Mouse (Mus musculus): ENCODE results near the gene Pgm5. TPM values are rescaled to one million over a fixed set of nuclear protein-coding genes. Genes with fewer than 3 reads are reported as not detected.
"Not testable (repeated sequence)": the region's sequence is repeated elsewhere in the genome, so short reads cannot be mapped to it uniquely, and the experiment has no call there.

Pgm5 gene
- total RNA-seq, 2 experiments from 2014 or later, result 3.5 to 4.1 TPM

DNA sequence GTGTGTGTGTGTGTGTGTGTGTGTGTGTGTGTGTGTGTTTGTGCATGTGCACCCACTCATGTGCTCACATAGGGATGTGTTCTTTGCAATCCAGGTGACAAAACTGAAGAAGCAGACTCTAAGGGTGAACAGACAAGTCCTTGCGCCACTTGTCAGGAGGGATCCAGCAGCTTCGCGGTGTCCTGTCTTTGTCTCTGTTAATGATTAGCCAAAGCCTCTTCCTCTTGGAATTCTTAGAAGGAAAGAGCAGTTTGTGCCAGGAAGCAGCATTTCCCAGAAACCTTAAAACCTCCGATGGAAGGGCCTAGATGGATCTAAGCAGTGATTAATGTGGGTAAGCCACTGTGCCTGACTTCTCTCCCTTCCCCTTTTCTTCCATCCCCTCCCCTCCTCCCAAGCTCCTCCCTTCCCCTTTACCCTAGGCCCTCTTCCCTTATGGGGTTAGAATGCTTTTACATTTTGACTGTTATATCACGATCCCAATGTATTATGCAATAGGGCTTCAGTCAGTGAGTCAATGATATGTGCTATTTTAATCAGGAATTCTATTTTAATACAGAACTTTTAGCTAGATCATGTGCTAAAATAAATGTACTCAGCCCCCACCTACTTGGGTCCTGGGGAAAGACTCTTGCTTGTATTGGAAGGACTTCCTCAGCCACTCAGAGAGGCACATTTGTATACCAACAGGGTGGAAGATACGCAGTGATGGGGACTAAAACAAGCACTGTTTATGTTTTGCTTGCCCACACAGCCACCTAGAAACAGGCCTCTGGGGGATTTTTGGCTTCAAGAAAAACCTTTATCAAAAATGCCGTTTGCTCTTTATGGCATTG, 154.4 kb downstream of the Pgm5 start:
- no peak for DNase-seq (ENCODE audit: low spot score in 2 of 2)

- DNase-seq (ENCODE audit: low spot score in 2 of 2), result peak in 1 of 2 experiments; percentile 54
These were observed 156.3 kb downstream of the Pgm5 start for GRCm38 (mm10) chr19:24705395-24705794.

DNA sequence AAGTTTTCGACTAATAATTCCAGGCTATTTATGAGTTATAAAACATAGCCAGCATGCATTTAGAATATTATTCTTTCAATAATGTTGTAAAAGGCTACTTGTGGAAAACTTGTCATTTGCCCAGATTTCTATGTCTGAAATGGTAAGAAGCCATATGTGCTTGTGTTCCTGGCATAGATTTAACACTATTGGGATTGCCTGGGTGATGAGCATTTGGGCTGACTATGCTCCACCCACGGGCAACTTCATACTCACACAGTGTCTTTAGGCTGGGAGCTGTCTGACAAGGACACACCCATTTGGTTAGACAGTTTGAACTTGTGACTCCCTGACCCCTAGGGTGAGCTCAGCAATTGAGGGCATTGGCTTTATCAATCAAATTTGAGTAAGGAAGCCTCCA, 157.3 kb downstream of the Pgm5 start:
- peak; percentile 26 to 78 for DNase-seq (ENCODE audit: low spot score in 2 of 2)

GRCm38 (mm10) chr19:24703680-24704079, 158.0 kb downstream of the Pgm5 start:
- no peak for DNase-seq (ENCODE audit: low spot score in 2 of 2)

DNA sequence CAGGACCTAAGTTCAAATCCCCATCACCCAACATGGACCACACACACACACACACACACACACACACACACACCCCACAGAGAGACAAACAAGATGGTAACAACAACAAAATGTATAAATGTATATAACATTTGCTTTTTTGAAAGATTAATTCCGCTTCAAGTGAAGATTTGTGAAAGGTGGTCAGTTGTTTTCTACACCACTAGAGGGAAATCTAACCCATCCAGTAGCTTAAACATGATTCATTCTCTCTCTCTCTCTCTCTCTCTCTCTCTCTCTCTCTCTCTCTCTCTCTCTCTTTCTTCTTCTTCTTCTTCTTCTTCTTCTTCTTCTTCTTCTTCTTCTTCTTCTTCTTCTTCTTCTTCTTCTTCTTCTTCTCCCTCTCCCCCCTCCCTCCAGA, 158.5 kb downstream of the Pgm5 start:
- DNase-seq (ENCODE audit: low spot score in 2 of 2), result not testable (repeated sequence)

DNA sequence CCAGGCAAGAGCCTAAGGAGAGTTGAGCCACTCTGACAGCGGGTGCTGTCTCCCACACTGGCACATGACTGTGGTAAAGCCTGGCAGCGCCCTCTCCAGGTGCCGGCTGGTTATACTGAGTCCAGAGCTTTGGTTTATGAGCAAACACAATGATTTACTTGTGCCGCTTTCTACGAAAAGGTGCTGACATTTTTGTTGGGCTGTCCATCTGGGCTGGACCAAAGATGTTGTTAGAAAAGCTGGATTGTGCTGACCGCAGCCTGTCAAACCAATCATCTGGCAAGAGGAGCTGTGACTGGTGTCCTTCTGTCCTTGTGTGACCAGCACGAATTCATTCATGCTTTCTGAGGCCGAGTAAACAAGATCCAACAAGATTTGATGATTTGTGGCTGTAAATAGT, 159.9 kb downstream of the Pgm5 start:
- DNase-seq (ENCODE audit: low spot score in 2 of 2), result no peak

DNA sequence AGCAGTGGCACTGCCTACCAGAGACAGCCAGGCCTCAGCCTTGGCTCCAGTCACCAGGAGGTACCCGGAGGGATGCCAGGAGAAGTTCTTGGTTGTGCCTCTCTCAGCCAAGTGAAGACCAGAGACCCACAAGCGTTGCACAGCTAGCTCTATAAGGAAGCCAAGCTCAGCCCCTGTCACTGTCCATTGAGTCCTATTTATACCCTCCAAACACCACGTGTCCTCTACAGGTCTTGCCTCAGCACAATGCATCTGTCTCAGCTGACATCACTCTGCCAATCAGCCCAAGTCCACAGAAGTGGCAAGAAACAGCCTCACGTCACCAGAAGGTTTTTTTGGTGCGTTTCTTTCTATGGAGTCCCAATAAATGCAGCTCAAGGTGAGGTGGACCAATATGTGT, 161.0 kb downstream of the Pgm5 start:
- DNase-seq (ENCODE audit: low spot score in 2 of 2), result no peak

DNA sequence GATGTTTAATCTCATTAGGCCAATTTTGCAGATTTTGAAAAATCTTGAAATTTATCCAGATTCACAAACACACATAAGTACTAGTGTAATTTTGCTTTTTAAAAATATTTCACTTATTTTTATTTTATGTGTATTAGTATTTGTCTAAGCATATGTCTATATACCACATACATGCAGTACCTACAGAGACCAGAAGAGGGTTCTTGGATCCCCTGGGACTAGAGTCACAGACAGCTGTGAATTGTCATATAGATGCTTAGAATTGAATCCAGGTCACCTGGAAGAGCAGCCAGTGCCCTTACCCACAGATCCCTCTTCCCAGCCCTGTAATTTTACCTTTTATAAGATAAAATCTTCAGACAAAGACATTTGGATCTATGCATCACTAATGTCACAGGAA, 161.7 kb downstream of the Pgm5 start:
- DNase-seq (ENCODE audit: low spot score in 2 of 2), result no peak

DNA sequence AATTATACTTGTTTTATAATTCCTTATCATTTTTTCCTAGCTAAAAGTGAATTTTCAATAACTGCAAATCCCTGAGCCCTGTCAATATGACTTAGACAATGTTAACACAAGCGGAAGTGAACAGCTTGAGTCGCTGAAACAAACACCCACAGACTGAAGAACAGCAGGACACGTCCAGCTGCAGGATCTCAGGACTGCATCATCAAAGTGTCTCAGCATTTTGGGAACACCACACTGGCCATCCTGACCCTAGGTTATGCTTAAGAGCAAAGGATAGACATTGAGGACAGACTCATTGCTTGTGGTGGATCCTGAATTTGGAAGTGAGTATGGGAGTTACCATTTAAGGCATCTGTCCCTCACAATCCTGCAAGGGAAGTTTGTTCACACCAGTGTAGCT, 162.5 kb downstream of the Pgm5 start:
- DNase-seq (ENCODE audit: low spot score in 2 of 2), result peak in 1 of 2 experiments; percentile 46

DNA sequence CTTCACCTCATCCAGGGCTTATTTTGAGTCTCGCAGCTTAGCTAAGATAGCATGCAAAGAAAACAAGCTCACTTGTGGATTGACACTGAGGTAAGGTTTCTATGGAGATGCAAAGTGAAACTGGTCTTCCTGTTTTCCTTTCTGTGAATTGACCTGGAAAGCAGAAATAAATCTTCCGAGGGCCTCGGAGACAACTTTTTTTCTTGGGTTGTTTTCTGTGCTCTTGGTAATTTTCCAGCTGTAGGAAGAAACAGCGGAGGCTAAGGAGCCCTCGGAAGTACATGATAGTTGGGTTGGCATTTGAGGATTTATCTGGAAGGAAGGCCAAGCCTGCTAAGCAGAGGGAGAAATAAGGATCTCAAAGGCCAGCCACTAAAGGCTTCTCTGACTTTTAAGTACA, 163.0 kb downstream of the Pgm5 start:
- no peak for DNase-seq (ENCODE audit: low spot score in 2 of 2)

GRCm38 (mm10) chr19:24697946-24698345, 163.7 kb downstream of the Pgm5 start:
- DNase-seq (ENCODE audit: low spot score in 2 of 2), result no peak

DNA sequence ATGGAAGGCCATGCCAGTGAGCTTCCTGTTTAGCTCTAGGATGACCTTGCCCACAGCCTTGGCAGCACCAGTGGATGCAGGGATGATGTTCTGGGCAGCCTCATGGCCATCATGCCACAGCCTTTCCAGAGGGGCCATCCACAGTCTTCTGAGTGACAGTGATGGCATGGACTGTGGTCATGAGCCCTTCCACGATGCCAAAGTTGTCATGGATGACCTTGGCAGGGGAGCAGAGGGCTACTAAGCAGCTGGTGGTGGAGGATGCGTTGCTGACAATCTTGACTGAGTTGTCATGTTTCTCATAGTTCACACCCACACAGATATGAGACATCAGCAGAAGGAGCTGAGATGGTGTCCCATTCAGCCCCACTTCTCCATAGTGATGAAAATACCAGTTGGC, 169.0 kb downstream of the Pgm5 start:
- no peak for DNase-seq (ENCODE audit: low spot score in 2 of 2)

DNA sequence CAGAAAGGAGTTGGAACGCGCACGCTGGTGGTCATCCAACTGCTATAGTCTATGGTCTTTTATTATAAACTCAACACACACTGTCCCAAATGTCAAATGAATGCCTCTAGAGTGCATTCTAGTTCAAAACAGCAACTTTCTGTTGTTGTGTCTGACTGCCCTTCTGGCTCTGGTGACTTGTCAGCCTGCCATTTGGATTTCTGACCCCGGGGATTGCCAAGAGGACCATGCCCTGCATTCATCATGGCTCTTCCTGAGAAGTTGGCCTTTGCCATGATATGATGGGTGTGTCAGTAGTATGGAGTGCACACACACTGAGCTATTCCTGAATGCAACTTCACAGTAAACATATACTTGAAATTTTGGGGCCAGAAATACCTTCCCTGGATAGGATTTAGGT, 172.1 kb downstream of the Pgm5 start:
- DNase-seq (ENCODE audit: low spot score in 2 of 2), result no peak

DNA sequence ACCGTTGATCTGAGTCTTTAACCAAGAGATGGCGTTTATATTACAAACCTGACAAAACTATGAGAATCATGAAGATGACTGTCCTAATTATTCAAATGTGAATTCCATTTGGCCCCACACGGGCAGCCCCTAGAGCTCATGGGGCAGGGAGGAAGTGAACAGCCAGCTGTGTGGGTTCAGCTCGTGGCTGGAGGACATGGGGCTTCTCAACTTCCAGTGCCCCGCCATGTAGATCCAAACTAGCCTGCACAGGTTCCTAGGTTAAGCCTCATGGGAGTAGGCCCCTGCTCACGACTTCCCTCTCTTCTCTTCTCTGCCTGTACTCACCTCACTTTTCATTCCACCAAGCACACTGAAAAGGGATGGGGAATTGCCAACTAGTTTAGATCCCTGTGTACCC, 173.3 kb downstream of the Pgm5 start:
- DNase-seq (ENCODE audit: low spot score in 2 of 2), result no peak

DNA sequence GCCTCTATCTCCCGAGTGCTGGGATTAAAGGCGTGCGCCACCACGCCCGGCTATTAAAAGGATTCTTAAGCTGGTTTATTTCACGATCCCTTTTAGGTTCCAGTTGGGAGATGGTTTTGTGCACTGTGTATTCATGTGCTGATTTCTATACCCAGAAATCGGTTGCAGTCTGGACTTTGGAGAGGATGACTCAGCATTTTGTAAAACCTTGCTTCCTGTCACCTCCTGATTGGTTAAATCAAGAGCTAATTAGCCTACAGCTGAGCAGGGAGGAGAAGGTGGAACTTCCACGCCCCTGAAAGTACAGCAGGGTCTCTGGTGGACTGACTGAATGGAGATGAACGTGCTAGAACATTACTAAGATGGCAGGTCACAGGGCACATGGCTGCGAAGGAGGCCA, 175.2 kb downstream of the Pgm5 start:
- DNase-seq (ENCODE audit: low spot score in 2 of 2), result no peak

GRCm38 (mm10) chr19:24683016-24683720, 178.5 kb downstream of the Pgm5 start:
- DNase-seq (ENCODE audit: low spot score in 2 of 2), result no peak

- peak in 1 of 2 experiments; percentile 40 for DNase-seq (ENCODE audit: low spot score in 2 of 2)
These were observed 184.2 kb downstream of the Pgm5 start for GRCm38 (mm10) chr19:24677242-24677984.

DNA sequence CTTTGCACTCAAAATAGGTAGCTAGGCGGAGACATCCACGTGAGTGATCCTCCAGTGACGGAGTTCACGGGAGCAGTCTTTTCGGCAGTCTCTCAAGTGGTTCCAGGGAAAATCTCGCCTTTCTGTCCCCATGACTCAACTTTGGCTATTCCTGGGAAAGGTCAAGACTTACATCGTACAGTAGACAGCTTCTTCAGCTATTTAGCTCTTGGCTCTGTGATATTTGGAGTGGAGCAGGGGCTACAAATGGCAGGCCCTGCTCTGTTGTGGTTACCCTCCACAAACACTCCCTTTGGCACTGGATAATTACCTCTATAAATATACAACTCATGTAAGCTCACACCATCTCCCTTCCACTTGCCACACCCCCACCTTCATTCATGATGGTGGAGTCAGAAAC, 185.2 kb downstream of the Pgm5 start:
- no peak for DNase-seq (ENCODE audit: low spot score in 2 of 2)

DNA sequence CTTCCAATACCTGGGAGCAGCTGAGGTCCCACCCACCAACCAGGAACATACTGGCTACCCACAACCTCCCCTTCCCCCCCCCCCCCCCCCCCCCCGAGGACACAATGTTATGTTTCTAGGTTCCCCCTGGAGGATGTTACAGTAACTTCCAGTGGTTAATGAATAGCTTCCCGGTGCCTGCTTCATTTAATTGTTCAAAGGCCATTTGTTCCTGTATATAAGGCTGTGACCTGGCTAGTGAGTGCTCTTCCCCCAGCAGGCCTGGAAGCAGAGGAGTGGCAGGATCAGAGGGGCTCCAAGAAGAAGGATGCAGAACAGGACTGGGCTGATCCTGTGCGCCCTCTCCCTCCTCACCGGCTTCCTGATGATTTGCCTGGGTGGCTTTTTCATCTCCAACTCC, 187.9 kb downstream of the Pgm5 start, which contains the start of gene Tmem252:
TSS of gene Tmem252 (plus strand) at position 247 of the 400 bp plus-strand sequence.
- no peak for DNase-seq (ENCODE audit: low spot score in 2 of 2)

DNA sequence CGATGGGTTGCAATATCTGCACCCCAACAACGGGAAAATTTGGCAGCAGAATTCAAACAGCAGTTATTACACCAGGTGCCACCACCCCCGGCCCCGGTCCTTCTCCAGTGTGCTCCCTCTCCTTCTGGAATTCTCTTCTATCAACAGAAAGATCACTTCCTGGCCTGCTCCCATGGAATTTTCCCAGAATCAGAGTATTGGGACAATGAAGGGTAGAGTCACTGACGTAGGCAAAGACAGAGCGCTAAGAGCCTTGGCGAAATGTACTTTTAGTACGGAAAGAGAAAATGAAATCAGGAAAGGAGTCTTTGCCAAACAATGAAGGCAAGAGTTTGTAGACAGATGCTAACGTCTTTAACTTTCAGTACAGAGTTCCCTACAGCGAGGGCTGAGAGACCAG, 188.3 kb downstream of the Pgm5 start:
- peak in 1 of 2 experiments; percentile 27 for DNase-seq (ENCODE audit: low spot score in 2 of 2)

DNA sequence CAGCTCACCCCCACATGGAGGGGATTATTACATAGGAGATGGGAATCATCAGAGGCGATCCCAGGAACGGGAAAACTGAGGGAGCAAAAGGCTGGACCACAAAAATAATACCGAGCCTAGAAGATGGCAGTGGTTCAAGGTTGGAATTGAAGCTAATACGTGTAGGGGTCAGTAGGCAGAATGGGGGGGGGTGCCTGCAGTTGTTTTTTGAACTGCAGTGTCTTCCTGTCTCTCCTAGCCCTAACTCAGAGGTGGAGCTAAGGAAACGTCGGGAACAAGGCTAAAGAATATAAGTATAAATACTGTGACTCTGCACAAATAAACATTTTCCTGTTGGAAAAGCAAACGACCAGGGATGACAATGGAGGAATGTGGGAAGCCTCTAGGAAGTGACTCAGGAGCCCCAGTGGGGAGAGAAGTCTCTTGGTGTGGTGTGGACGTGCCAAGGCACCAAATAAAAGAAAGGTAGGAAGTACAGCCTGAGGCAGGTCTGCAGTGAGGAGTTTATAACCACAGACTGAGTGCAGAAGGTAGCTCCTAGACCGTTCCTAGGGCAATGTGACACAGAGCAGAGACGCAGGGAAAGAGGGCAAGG, 189.2 kb downstream of the Pgm5 start:
- DNase-seq (ENCODE audit: low spot score in 2 of 2), result no peak
